Mouse (Mus musculus): Measurements from ENCODE around the gene Rsf1. TPM values are rescaled to one million over a fixed set of nuclear protein-coding genes. Genes with fewer than 3 reads are reported as not detected.

Gene Rsf1
- polyA plus RNA-seq, 1 experiment from 2014 or later = 9.5 TPM

DNA sequence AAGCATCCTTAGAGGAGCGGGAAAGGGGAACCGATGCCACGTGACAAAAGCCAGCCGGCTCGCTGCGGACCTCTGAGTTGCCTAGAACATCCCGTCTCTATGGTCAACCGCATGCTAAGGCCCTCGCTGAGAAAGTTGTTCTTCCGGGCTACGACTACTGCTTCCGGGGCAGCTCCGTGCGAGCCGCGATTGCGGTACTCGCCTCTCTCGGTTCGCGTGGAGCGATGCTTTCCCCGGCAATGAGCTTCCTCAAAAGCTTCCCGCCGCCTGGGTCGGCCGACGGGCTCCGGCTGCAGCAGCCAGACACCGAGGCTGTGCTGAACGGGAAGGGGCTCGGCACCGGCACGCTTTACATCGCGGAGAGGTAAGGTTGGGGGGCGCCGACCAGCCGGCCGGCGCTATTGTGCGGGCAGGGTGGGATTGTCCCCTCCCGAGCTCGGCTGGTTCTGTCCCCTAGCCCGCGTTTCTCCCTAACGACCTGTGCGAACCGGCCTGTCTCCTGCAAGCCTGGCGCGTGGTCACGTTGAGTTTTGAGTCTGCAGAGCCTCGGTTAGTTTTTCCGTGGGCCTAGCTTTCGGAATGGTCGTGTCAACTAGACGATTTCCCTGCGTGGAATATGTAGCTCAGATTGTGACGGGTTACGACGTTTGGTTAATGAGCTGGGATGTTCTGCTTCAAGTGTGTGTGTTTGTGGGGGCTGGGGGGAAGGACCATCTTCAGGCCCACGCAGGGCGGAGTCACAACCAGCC lies 117.0 kb downstream of the Rsf1 start, which contains the start of gene Clns1a:
TSS of gene Clns1a (plus strand) at position 129 of the 749 bp plus-strand sequence.
- peaks cover 5% of the 10 kb centered on the region for H3K4me1 ChIP-seq (replicated peaks; ENCODE audit: control insufficient read depth, insufficient read depth, low read length)
- H3K9ac ChIP-seq (ENCODE audit: low read depth, low read length) = peak within 1 kb of the TSS; percentile 91
- no peaks in the 10 kb centered on the region for H3K36me3 ChIP-seq (ENCODE audit: control insufficient read depth, insufficient read depth)
- no peak for TF ChIP-seq CTCF (IDR thresholded peaks at IDR 0.05; ENCODE audit: low read depth)
- peak within 1 kb of the TSS; percentile 74 for H3K4me2 ChIP-seq (replicated peaks; ENCODE audit: low read depth)
- ATAC-seq = peak; percentile 90
- peak within 1 kb of the TSS; percentile 55 for H3K27ac ChIP-seq (ENCODE audit: low read depth, low read length)
- WGBS = under 1% methylated on average over 63 of the region's 63 CpGs
- H3K4me3 ChIP-seq (ENCODE audit: low read depth, low read length) = peak within 1 kb of the TSS; percentile 90
- H3K9me3 ChIP-seq (ENCODE audit: control insufficient read depth) = no peaks in the 10 kb centered on the region
- H3K27me3 ChIP-seq (replicated peaks; ENCODE audit: control insufficient read depth, insufficient read depth, low read length) = no peaks in the 10 kb centered on the region

DNA sequence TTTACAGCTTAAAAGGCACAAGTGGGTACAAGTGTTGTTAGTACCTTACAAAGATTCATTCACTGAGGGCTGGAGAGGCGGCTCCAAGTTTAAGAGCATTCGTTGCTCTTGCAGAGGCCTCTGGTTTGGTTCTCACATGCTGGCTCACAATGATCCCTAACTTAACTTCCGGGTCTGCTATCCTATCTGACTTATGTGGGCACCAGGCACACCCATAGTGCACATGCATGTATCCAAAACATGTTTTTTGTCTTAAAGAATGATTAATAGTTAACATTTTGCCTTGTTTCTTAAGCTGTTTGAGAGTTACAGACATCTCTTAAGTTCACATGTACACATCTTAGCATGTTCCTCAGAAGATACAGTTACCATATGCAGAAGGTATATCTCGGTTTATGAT lies 120.5 kb downstream of the Rsf1 start:
- H3K4me3 ChIP-seq (ENCODE audit: low read depth, low read length) = no peak overlapping the region
- no peaks in the 10 kb centered on the region for H3K27me3 ChIP-seq (replicated peaks; ENCODE audit: control insufficient read depth, insufficient read depth, low read length)
- no peaks in the 10 kb centered on the region for H3K36me3 ChIP-seq (ENCODE audit: control insufficient read depth, insufficient read depth)
- no peak for ATAC-seq
- TF ChIP-seq CTCF (IDR thresholded peaks at IDR 0.05; ENCODE audit: low read depth) = no peak
- no peaks in the 10 kb centered on the region for H3K9me3 ChIP-seq (ENCODE audit: control insufficient read depth)
- no peak overlapping the region for H3K27ac ChIP-seq (ENCODE audit: low read depth, low read length)
- peaks cover 5% of the 10 kb centered on the region for H3K4me1 ChIP-seq (replicated peaks; ENCODE audit: control insufficient read depth, insufficient read depth, low read length)
- 94% methylated on average over 4 of the region's 4 CpGs for whole genome bisulfite sequencing
- H3K9ac ChIP-seq (ENCODE audit: low read depth, low read length) = no peak overlapping the region
- H3K4me2 ChIP-seq (replicated peaks; ENCODE audit: low read depth) = no peak overlapping the region

DNA sequence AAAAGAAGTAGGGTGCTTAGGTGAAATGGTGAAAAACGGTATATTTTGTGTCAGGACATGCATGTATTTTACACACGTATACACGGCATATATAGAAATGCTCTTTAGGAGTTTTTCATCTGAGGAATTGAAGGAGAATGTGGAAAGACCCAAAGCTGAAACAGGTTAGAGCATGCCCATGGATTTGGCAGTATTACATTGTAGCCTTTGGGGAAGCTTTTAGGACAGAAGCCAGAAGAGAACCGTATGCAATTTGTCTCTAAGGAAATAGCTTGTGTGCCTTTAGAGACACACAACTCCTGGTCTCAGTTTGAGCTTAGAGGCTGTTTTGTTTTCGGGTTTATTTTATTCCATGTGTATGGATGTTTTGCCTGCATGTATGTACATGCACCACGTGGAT lies 121.4 kb downstream of the Rsf1 start:
- Histone ChIP-seq H3K4me1 (replicated peaks; ENCODE audit: control insufficient read depth, insufficient read depth, low read length) (peaks cover 2% of the 10 kb centered on the region), H3K4me2 (replicated peaks; ENCODE audit: low read depth) (no peak overlapping the region), H3K36me3 (ENCODE audit: control insufficient read depth, insufficient read depth) (no peaks in the 10 kb centered on the region), H3K9ac (ENCODE audit: low read depth, low read length) (no peak overlapping the region), H3K27ac (ENCODE audit: low read depth, low read length) (no peak overlapping the region), H3K27me3 (replicated peaks; ENCODE audit: control insufficient read depth, insufficient read depth, low read length) (no peaks in the 10 kb centered on the region), H3K9me3 (ENCODE audit: control insufficient read depth) (no peaks in the 10 kb centered on the region), H3K4me3 (ENCODE audit: low read depth, low read length) (no peak overlapping the region)
- no peak for ATAC-seq
- no peak for TF ChIP-seq CTCF (IDR thresholded peaks at IDR 0.05; ENCODE audit: low read depth)
- 79% methylated on average over 6 of the region's 6 CpGs for WGBS

DNA sequence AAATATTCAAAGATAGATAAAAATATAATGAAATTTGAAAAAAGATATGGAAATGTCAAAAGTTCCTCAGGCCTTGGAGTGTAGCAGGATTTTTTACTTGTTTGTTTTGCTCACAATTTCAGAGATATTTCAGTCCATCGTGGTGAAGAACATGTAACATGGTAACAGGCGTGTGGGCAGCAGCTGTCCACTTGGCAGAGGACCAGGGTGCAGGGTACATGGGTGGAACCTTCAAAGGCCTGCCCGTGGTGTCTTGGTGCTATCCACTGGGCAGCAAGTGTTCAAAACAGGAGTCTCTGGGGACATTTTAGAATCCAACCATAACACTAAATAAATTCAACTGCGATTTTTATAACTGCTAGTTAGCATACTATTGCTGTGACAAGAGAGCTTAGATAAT lies 127.4 kb downstream of the Rsf1 start:
- H3K36me3 ChIP-seq (ENCODE audit: control insufficient read depth, insufficient read depth) = peaks cover 17% of the 10 kb centered on the region
- no peak for ATAC-seq
- no peak overlapping the region for H3K9ac ChIP-seq (ENCODE audit: low read depth, low read length)
- H3K9me3 ChIP-seq (ENCODE audit: control insufficient read depth) = no peaks in the 10 kb centered on the region
- H3K4me3 ChIP-seq (ENCODE audit: low read depth, low read length) = no peak overlapping the region
- no peak for TF ChIP-seq CTCF (IDR thresholded peaks at IDR 0.05; ENCODE audit: low read depth)
- WGBS = 83% methylated on average over 4 of the region's 4 CpGs
- no peaks in the 10 kb centered on the region for H3K4me1 ChIP-seq (replicated peaks; ENCODE audit: control insufficient read depth, insufficient read depth, low read length)
- H3K27me3 ChIP-seq (replicated peaks; ENCODE audit: control insufficient read depth, insufficient read depth, low read length) = no peaks in the 10 kb centered on the region
- no peak overlapping the region for H3K27ac ChIP-seq (ENCODE audit: low read depth, low read length)
- H3K4me2 ChIP-seq (replicated peaks; ENCODE audit: low read depth) = no peak overlapping the region

DNA sequence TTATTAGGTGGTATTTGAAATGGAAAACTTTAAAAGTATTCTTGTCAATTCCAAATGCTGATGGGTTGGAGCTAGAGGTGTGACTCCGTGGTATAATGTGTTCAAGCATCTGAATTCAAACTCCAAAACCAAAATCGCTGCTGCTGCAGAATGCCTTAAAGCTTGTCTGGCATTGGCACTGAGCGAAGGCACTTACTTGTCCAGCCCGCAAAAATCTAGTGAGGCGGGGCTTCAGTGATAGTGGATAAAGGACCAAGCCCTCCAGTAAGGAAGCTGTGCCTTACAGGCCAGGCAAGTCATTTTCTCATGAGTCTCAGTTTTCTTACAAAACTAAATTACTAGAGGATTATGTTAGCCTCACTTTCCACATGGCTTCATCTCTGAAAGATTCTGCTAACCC lies 128.1 kb downstream of the Rsf1 start:
- H3K4me1 ChIP-seq (replicated peaks; ENCODE audit: control insufficient read depth, insufficient read depth, low read length) = no peaks in the 10 kb centered on the region
- H3K36me3 ChIP-seq (ENCODE audit: control insufficient read depth, insufficient read depth) = peaks cover 24% of the 10 kb centered on the region
- no peak for TF ChIP-seq CTCF (IDR thresholded peaks at IDR 0.05; ENCODE audit: low read depth)
- no peak overlapping the region for H3K4me2 ChIP-seq (replicated peaks; ENCODE audit: low read depth)
- H3K9ac ChIP-seq (ENCODE audit: low read depth, low read length) = no peak overlapping the region
- 70% methylated on average over 5 of the region's 5 CpGs for WGBS
- no peak for ATAC-seq
- no peaks in the 10 kb centered on the region for H3K9me3 ChIP-seq (ENCODE audit: control insufficient read depth)
- H3K27ac ChIP-seq (ENCODE audit: low read depth, low read length) = no peak overlapping the region
- no peaks in the 10 kb centered on the region for H3K27me3 ChIP-seq (replicated peaks; ENCODE audit: control insufficient read depth, insufficient read depth, low read length)
- no peak overlapping the region for H3K4me3 ChIP-seq (ENCODE audit: low read depth, low read length)

DNA sequence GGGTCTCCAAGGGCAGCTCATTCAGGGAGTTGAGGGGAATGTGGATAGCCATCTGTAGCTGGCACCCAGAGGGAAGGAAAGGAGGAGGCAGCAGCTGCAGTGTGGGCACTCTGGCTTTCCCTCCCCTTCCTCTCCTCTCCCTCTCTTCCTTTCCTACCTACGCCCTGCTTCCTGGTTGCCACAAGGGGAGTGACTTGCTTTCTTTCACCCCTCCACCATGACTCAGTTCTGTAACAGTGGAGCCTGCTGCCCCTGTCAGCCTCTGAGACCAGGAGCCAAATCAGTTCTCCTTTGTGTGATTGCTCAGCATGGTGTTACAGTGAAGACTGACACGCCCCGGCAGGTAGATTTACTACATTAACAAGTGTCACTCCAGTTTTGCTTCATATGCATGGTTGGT lies 129.5 kb downstream of the Rsf1 start:
- Histone ChIP-seq H3K9ac (ENCODE audit: low read depth, low read length) (no peak overlapping the region), H3K27ac (ENCODE audit: low read depth, low read length) (no peak overlapping the region), H3K4me2 (replicated peaks; ENCODE audit: low read depth) (no peak overlapping the region), H3K27me3 (replicated peaks; ENCODE audit: control insufficient read depth, insufficient read depth, low read length) (no peaks in the 10 kb centered on the region), H3K36me3 (ENCODE audit: control insufficient read depth, insufficient read depth) (peaks cover 33% of the 10 kb centered on the region), H3K9me3 (ENCODE audit: control insufficient read depth) (no peaks in the 10 kb centered on the region), H3K4me1 (replicated peaks; ENCODE audit: control insufficient read depth, insufficient read depth, low read length) (no peaks in the 10 kb centered on the region), H3K4me3 (ENCODE audit: low read depth, low read length) (no peak overlapping the region)
- WGBS = 73% methylated on average over 3 of the region's 3 CpGs
- TF ChIP-seq CTCF (IDR thresholded peaks at IDR 0.05; ENCODE audit: low read depth) = no peak
- ATAC-seq = 0 out of 2 replicates have a peak, but pooled peaks have one; percentile 19
